Mouse (Mus musculus): Measurements from ENCODE around the gene Dpp6. TPM values are rescaled to one million over a fixed set of nuclear protein-coding genes. Genes with fewer than 3 reads are reported as not detected.
A peak's percentile ranks its signal among the peaks of the same experiment; 100 is the strongest.

Gene Dpp6
- polyA plus RNA-seq, 1 experiment: not detected

- WGBS: 51% methylated on average over 5 of the region's 5 CpGs
- TF ChIP-seq POLR2A (IDR thresholded peaks at IDR 0.05; ENCODE audit: borderline replicate concordance, control insufficient read depth, low read depth, low read length) (no peak), CTCF (IDR thresholded peaks at IDR 0.05; ENCODE audit: control insufficient read depth, insufficient read depth, low read length) (no peak)
- H3K4me3 ChIP-seq (replicated peaks; ENCODE audit: control insufficient read depth, low read depth, low read length): no peak overlapping the region
- H3K4me1 ChIP-seq (ENCODE audit: control insufficient read depth, insufficient read depth, low read length): no peaks in the 10 kb centered on the region
- no peak overlapping the region for H3K27ac ChIP-seq (ENCODE audit: control insufficient read depth, insufficient read depth, low read depth, low read length, poor library complexity)
These were observed 239.4 kb downstream of the Dpp6 start for GRCm38 (mm10) chr5:27056436-27056835.

- Histone ChIP-seq H3K4me1 (ENCODE audit: control insufficient read depth, insufficient read depth, low read length) (no peaks in the 10 kb centered on the region), H3K27ac (ENCODE audit: control insufficient read depth, insufficient read depth, low read depth, low read length, poor library complexity) (no peak overlapping the region), H3K4me3 (replicated peaks; ENCODE audit: control insufficient read depth, low read depth, low read length) (no peak overlapping the region)
- TF ChIP-seq CTCF (IDR thresholded peaks at IDR 0.05; ENCODE audit: control insufficient read depth, insufficient read depth, low read length): no peak
- no peak for TF ChIP-seq POLR2A (IDR thresholded peaks at IDR 0.05; ENCODE audit: borderline replicate concordance, control insufficient read depth, low read depth, low read length)
- 66% methylated on average over 4 of the region's 4 CpGs for WGBS
These were observed 243.1 kb downstream of the Dpp6 start for GRCm38 (mm10) chr5:27060114-27060513.

- H3K27ac ChIP-seq (ENCODE audit: control insufficient read depth, insufficient read depth, low read depth, low read length, poor library complexity): no peak overlapping the region
- TF ChIP-seq CTCF (IDR thresholded peaks at IDR 0.05; ENCODE audit: control insufficient read depth, insufficient read depth, low read length): no peak
- no peak for TF ChIP-seq POLR2A (IDR thresholded peaks at IDR 0.05; ENCODE audit: borderline replicate concordance, control insufficient read depth, low read depth, low read length)
- H3K4me1 ChIP-seq (ENCODE audit: control insufficient read depth, insufficient read depth, low read length): no peaks in the 10 kb centered on the region
- WGBS: 55% methylated on average over 1 of the region's 1 CpGs
- no peak overlapping the region for H3K4me3 ChIP-seq (replicated peaks; ENCODE audit: control insufficient read depth, low read depth, low read length)
These were observed 246.9 kb downstream of the Dpp6 start for GRCm38 (mm10) chr5:27063871-27064270.

GRCm38 (mm10) chr5:27066837-27067236 lies 249.8 kb downstream of the Dpp6 start:
- H3K4me1 ChIP-seq (ENCODE audit: control insufficient read depth, insufficient read depth, low read length): no peaks in the 10 kb centered on the region
- TF ChIP-seq POLR2A (IDR thresholded peaks at IDR 0.05; ENCODE audit: borderline replicate concordance, control insufficient read depth, low read depth, low read length) (no peak), CTCF (IDR thresholded peaks at IDR 0.05; ENCODE audit: control insufficient read depth, insufficient read depth, low read length) (no peak)
- WGBS: 62% methylated on average over 4 of the region's 4 CpGs
- no peak overlapping the region for H3K27ac ChIP-seq (ENCODE audit: control insufficient read depth, insufficient read depth, low read depth, low read length, poor library complexity)
- H3K4me3 ChIP-seq (replicated peaks; ENCODE audit: control insufficient read depth, low read depth, low read length): no peak overlapping the region

- H3K4me3 ChIP-seq (replicated peaks; ENCODE audit: control insufficient read depth, low read depth, low read length): no peak overlapping the region
- WGBS: 15% methylated on average over 8 of the region's 8 CpGs
- TF ChIP-seq POLR2A (IDR thresholded peaks at IDR 0.05; ENCODE audit: borderline replicate concordance, control insufficient read depth, low read depth, low read length) (no peak), CTCF (IDR thresholded peaks at IDR 0.05; ENCODE audit: control insufficient read depth, insufficient read depth, low read length) (peak; percentile 33; the same call in 1 of the 2 replicates)
- no peaks in the 10 kb centered on the region for H3K4me1 ChIP-seq (ENCODE audit: control insufficient read depth, insufficient read depth, low read length)
- H3K27ac ChIP-seq (ENCODE audit: control insufficient read depth, insufficient read depth, low read depth, low read length, poor library complexity): no peak overlapping the region
These were observed 258.2 kb downstream of the Dpp6 start for GRCm38 (mm10) chr5:27075131-27075591.

GRCm38 (mm10) chr5:27076046-27076445 lies 259.0 kb downstream of the Dpp6 start:
- WGBS: 26% methylated on average over 1 of the region's 1 CpGs
- TF ChIP-seq POLR2A (IDR thresholded peaks at IDR 0.05; ENCODE audit: borderline replicate concordance, control insufficient read depth, low read depth, low read length): no peak
- no peak for TF ChIP-seq CTCF (IDR thresholded peaks at IDR 0.05; ENCODE audit: control insufficient read depth, insufficient read depth, low read length)
- Histone ChIP-seq H3K4me1 (ENCODE audit: control insufficient read depth, insufficient read depth, low read length) (no peaks in the 10 kb centered on the region), H3K27ac (ENCODE audit: control insufficient read depth, insufficient read depth, low read depth, low read length, poor library complexity) (no peak overlapping the region), H3K4me3 (replicated peaks; ENCODE audit: control insufficient read depth, low read depth, low read length) (no peak overlapping the region)

- WGBS: 48% methylated on average over 1 of the region's 1 CpGs
These were observed 260.8 kb downstream of the Dpp6 start for GRCm38 (mm10) chr5:27077821-27078220.

GRCm38 (mm10) chr5:27081275-27081674 lies 264.3 kb downstream of the Dpp6 start:
- Histone ChIP-seq H3K4me1 (ENCODE audit: control insufficient read depth, insufficient read depth, low read length) (no peaks in the 10 kb centered on the region), H3K4me3 (replicated peaks; ENCODE audit: control insufficient read depth, low read depth, low read length) (no peak overlapping the region), H3K27ac (ENCODE audit: control insufficient read depth, insufficient read depth, low read depth, low read length, poor library complexity) (no peak overlapping the region)
- WGBS: 69% methylated on average over 1 of the region's 1 CpGs
- TF ChIP-seq POLR2A (IDR thresholded peaks at IDR 0.05; ENCODE audit: borderline replicate concordance, control insufficient read depth, low read depth, low read length) (no peak), CTCF (IDR thresholded peaks at IDR 0.05; ENCODE audit: control insufficient read depth, insufficient read depth, low read length) (no peak)

More at GRCm38 (mm10) chr5:27077821-27078220, 260.8 kb downstream of the Dpp6 start:
- Histone ChIP-seq H3K4me3 (replicated peaks; ENCODE audit: control insufficient read depth, low read depth, low read length) (no peak overlapping the region), H3K4me1 (ENCODE audit: control insufficient read depth, insufficient read depth, low read length) (no peaks in the 10 kb centered on the region), H3K27ac (ENCODE audit: control insufficient read depth, insufficient read depth, low read depth, low read length, poor library complexity) (no peak overlapping the region)
- TF ChIP-seq POLR2A (IDR thresholded peaks at IDR 0.05; ENCODE audit: borderline replicate concordance, control insufficient read depth, low read depth, low read length) (no peak), CTCF (IDR thresholded peaks at IDR 0.05; ENCODE audit: control insufficient read depth, insufficient read depth, low read length) (no peak)

- no peaks in the 10 kb centered on the region for H3K4me1 ChIP-seq (ENCODE audit: control insufficient read depth, insufficient read depth, low read length)
- H3K4me3 ChIP-seq (replicated peaks; ENCODE audit: control insufficient read depth, low read depth, low read length): no peak overlapping the region
- no peak for TF ChIP-seq POLR2A (IDR thresholded peaks at IDR 0.05; ENCODE audit: borderline replicate concordance, control insufficient read depth, low read depth, low read length)
- TF ChIP-seq CTCF (IDR thresholded peaks at IDR 0.05; ENCODE audit: control insufficient read depth, insufficient read depth, low read length): no peak
- H3K27ac ChIP-seq (ENCODE audit: control insufficient read depth, insufficient read depth, low read depth, low read length, poor library complexity): no peak overlapping the region
- WGBS: 61% methylated on average over 4 of the region's 4 CpGs
These were observed 266.8 kb downstream of the Dpp6 start for GRCm38 (mm10) chr5:27083762-27084161.

Measured in bone marrow, adult 2 months (tissue).